Mouse (Mus musculus) hindbrain, embryonic 12.5 days (tissue): ENCODE data around the gene Ndst4. TPM values are rescaled to one million over a fixed set of nuclear protein-coding genes. Genes with fewer than 3 reads are reported as not detected.
A peak's percentile ranks its signal among the peaks of the same experiment; 100 is the strongest.

ENCODE experiments used
- ATAC-seq: fragments of 200-750 bp; cut with Nextera tagmentation; 2 replicates; pipeline ENCODE4 v1.8.0; 2017; ENCODE audit warnings: moderate TSS enrichment; ENCODE audit not compliant: low FRiP score
- H3K27ac ChIP-seq: fragments of 300-500 bp; sonication (generic); 2 replicates; pipeline ENCODE4 v1.5.1; 2016; ENCODE audit warnings: mild to moderate bottlenecking
- H3K27me3 ChIP-seq: fragments of 300-500 bp; sonication (generic); 2 replicates; pipeline ENCODE4 v1.6.1; 2016; ENCODE audit warnings: mild to moderate bottlenecking
- H3K36me3 ChIP-seq: fragments of 300-500 bp; sonication (generic); 2 replicates; pipeline ENCODE4 v1.6.1; 2016; ENCODE audit warnings: mild to moderate bottlenecking
- H3K4me1 ChIP-seq: fragments of 300-500 bp; sonication (generic); 2 replicates; pipeline ENCODE4 v1.6.1; 2016
- H3K4me2 ChIP-seq: fragments of 300-500 bp; sonication (generic); replicated peaks from 2 replicates; pipeline ENCODE4 v1.6.1; 2016; ENCODE audit warnings: mild to moderate bottlenecking
- H3K4me3 ChIP-seq: fragments of 300-500 bp; sonication (generic); 2 replicates; pipeline ENCODE4 v1.5.1; 2016; ENCODE audit warnings: mild to moderate bottlenecking
- H3K9ac ChIP-seq: fragments of 300-500 bp; sonication (generic); 2 replicates; pipeline ENCODE4 v1.6.1; 2016; ENCODE audit warnings: mild to moderate bottlenecking, moderate library complexity
- H3K9me3 ChIP-seq: fragments of 300-500 bp; sonication (generic); replicated peaks from 2 replicates; pipeline ENCODE4 v1.6.1; 2016; ENCODE audit warnings: mild to moderate bottlenecking
- WGBS: fragments of 180-500 bp; shearing (Covaris S2); methylation state at CpG from one replicate; pipeline ENCODE4 v1.1.7; 2016; 5-methylcytosine and 5-hydroxymethylcytosine counted together
- polyA plus RNA-seq: library from polyadenylated mRNA; unstranded; fragments of >200 nt; fragmentation: Nextera tagmentation; extraction: Ambion mirVana; gene quantifications from 2 replicates; pipeline ENCODE4 v1.2.1, GENCODE M21; 2016

Ndst4 gene
- 1.1 and 1.9 TPM in 2 replicates for polyA plus RNA-seq

DNA sequence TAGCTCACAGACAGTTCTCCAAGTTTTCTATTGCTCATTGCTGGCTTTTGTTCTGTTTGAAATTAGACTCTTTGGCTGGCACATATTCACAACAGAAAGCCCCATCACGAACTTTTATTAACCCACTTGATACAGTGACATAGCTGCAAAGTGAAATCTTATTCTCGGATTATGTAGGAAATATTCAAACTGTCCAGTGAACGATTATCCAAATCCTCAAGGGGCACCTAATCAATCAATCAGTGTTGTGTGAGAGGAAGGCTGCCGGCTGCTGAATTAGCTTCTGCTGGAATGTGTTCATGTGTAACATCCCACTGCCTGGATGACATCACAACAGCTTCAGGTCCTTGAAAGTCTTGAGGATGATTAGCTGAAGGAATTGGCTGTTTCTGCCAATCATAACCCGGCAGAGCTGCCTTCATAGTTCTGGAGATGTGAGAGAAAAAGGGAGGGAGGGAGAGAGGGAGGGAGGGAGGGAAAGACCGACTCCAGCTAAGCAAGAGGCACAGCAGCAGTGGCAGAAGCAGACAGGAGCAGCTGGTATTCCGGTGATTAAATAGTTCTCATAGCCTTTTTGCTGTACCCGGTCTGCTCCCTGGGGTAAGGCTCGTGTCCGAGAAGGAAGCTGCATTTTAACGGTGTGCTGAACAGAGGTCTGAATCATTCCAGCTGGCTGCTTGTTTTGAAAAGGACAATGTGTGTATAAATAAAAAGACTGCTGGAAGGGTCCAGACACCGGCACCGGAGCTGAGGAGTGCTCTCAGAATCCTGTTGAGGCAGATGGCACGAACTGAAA is at the start of gene Ndst4:
Gene Ndst4 (plus strand): TSS at position 476 of the 796 bp plus-strand sequence.
- peak within 1 kb of the TSS; percentile 57 for H3K4me2 ChIP-seq
- H3K9me3 ChIP-seq: no peaks in the 10 kb centered on the region
- H3K27ac ChIP-seq: peak within 1 kb of the TSS; percentile 68
- H3K4me1 ChIP-seq: no peaks in the 10 kb centered on the region
- peak within 1 kb of the TSS; percentile 36 for H3K4me3 ChIP-seq
- H3K36me3 ChIP-seq: no peaks in the 10 kb centered on the region
- peak; percentile 96 for ATAC-seq
- no peaks in the 10 kb centered on the region for H3K27me3 ChIP-seq
- 10% methylated on average over 14 of the region's 14 CpGs for WGBS
- H3K9ac ChIP-seq: peak within 1 kb of the TSS; percentile 55

DNA sequence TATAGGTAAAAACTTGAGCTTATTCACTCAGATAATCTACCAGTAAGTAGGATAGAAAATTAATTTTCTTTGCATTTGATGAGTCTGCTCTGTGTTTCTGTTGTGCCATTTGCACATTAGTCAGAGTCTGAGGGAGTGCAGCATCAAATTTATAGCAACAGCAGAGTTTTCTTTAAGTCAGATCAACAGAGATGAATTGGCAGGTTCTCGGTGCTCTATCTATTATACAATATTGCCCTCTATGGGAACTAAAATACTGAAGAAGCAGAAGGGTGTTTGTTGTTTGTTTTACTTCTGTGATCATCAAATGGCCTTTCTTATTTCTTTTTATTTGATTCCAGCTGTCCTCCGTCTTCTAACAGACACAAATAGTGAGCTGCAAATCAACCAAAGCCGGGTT is 6.4 kb upstream of the Ndst4 start:
- no peaks in the 10 kb centered on the region for H3K36me3 ChIP-seq
- H3K27ac ChIP-seq: no peak overlapping the region
- no peaks in the 10 kb centered on the region for H3K4me1 ChIP-seq
- H3K9ac ChIP-seq: no peak overlapping the region
- H3K4me2 ChIP-seq: no peak overlapping the region
- H3K4me3 ChIP-seq: no peak overlapping the region
- no peak for ATAC-seq
- no peaks in the 10 kb centered on the region for H3K27me3 ChIP-seq
- 83% methylated on average over 3 of the region's 3 CpGs for WGBS
- no peaks in the 10 kb centered on the region for H3K9me3 ChIP-seq

DNA sequence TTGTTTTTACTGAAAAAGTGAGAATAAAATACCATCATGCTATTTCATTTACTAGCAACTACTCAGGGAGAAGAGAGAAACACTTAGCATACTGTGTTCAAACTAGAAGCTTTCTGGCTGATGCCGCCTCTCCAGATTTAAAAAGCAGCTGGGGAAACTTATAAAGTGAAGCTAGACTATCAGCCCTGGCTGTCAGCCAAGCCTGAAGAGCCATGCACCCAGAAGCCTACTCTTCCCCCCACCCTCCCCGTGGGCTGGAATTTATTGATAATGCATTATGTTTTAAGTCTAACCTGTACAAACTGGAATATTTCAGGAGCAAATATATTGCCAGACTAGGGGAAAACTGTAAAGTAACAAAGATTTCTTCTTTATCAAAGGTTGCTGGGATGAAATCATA is 2.6 kb downstream of the Ndst4 start:
- no peak overlapping the region for H3K4me2 ChIP-seq
- H3K9ac ChIP-seq: no peak overlapping the region
- H3K27ac ChIP-seq: no peak overlapping the region
- ATAC-seq: no peak
- no peak overlapping the region for H3K4me3 ChIP-seq
- WGBS: 52% methylated on average over 2 of the region's 2 CpGs
- no peaks in the 10 kb centered on the region for H3K9me3 ChIP-seq
- H3K36me3 ChIP-seq: no peaks in the 10 kb centered on the region
- H3K27me3 ChIP-seq: no peaks in the 10 kb centered on the region
- H3K4me1 ChIP-seq: no peaks in the 10 kb centered on the region

DNA sequence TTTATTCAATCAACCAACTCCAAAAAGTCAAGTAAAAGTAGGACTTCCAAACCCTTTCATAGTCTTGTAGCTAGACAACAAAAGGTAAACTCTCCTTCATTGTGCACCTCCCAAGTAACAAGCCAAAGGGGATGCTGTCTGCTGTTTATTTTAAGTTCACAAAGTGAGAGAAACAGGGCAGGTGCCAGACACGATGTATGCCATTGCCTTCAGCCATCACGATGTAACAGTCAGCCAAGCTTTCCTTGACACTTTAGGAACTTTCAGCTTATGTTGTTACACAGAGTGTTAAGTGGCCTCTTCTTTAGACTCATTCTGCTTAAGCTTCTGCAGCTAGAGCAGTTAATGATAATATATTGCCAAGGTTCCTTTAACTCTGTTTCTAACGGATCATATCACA is 3.1 kb downstream of the Ndst4 start:
- H3K4me3 ChIP-seq: no peak overlapping the region
- H3K4me1 ChIP-seq: no peaks in the 10 kb centered on the region
- no peaks in the 10 kb centered on the region for H3K27me3 ChIP-seq
- no peaks in the 10 kb centered on the region for H3K36me3 ChIP-seq
- no peak overlapping the region for H3K27ac ChIP-seq
- no peak overlapping the region for H3K9ac ChIP-seq
- no peak overlapping the region for H3K4me2 ChIP-seq
- no peaks in the 10 kb centered on the region for H3K9me3 ChIP-seq
- 82% methylated on average over 3 of the region's 3 CpGs for WGBS
- ATAC-seq: no peak

DNA sequence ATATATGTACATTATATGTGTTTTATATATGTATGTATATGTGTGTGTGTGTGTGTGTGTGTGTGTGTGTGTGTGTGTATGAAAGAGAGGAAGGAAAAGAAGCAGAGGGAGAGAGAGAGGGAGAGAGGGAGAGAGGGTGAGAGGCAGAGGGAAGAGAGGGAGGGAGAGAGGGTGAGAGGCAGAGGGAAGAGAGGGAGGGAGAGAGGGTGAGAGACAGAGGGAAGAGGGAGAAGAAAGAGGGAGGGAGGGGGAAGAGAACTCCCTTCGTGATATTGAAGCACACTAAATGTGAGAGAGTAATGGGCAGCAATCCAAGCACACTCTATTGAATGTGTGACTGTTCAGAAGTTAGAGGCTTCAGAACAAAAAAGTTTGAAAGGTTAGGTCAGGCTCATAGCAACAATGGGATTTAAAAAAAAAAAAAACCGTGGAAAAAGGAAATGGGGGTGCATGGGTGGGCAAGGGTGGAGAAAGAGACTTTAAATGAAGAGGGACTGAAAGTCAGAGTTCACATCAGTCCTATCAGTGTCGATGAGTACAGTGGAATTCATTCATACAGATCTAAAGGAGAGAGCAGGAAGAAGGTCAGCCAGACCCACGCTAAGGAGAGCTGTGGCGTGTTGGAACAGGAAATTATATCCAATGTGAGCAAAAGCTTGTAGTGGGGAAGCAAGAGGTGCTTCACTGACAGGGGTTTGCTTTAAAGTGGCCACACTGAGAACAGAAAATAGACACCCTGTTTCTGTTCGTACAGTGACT is 63.2 kb downstream of the Ndst4 start:
- WGBS: 34% methylated on average over 6 of the region's 6 CpGs
- Histone ChIP-seq H3K27ac (no peak overlapping the region), H3K4me2 (no peak overlapping the region), H3K27me3 (no peaks in the 10 kb centered on the region), H3K4me3 (no peak overlapping the region), H3K36me3 (no peaks in the 10 kb centered on the region), H3K4me1 (no peaks in the 10 kb centered on the region), H3K9me3 (no peaks in the 10 kb centered on the region), H3K9ac (no peak overlapping the region)
- ATAC-seq: 0 out of 2 replicates have a peak, but pooled peaks have one; percentile 13

DNA sequence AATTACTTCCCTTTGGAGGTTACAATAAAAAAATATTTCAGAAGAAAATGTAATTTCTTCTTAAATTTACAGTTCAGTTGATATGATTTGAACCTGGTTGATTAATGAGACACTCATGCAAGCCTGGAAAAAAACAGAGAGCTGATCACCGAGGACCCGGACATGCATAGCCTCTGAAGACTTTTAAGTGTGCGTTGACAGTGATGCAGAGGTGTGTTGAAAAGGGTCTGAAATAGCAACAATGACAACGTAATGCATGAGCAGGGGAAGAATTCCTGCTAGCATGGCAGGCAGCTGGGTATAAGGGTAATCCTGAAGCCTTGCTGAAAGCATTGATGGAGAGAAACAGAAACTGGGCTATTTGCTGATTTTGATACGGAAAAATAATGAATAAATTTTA is 106.2 kb downstream of the Ndst4 start:
- 72% methylated on average over 5 of the region's 5 CpGs for WGBS
- Histone ChIP-seq H3K27ac (no peak overlapping the region), H3K36me3 (no peaks in the 10 kb centered on the region), H3K4me3 (no peak overlapping the region), H3K4me1 (no peaks in the 10 kb centered on the region), H3K27me3 (no peaks in the 10 kb centered on the region), H3K9me3 (no peaks in the 10 kb centered on the region), H3K4me2 (no peak overlapping the region), H3K9ac (no peak overlapping the region)
- no peak for ATAC-seq

DNA sequence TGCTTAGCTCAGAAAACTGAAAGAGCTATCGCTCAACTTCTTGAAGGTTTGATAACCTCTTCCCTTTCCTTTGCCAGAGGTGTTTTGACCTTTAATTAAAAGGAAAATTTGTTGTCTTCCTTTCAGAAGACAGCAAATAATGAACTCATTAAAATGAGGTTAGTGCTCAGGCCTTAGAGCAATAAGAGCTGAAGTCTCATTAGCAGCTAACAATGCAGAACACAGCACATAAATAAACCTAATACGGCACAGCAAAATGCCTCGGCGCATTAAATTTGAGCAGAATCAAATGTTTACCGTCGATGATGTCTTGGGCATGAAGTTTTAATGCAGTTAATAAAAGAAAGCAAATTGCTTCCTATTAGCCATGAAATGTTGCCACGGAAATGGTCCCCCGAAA is 129.5 kb downstream of the Ndst4 start:
- 74% methylated on average over 8 of the region's 8 CpGs for WGBS
- Histone ChIP-seq H3K27ac (no peak overlapping the region), H3K36me3 (no peaks in the 10 kb centered on the region), H3K4me3 (no peak overlapping the region), H3K4me1 (no peaks in the 10 kb centered on the region; the same call in 1 of the 2 replicates), H3K9me3 (no peaks in the 10 kb centered on the region), H3K4me2 (no peak overlapping the region), H3K27me3 (no peaks in the 10 kb centered on the region), H3K9ac (no peak overlapping the region)
- peak; percentile 60; the same call in 1 of the 2 replicates for ATAC-seq

DNA sequence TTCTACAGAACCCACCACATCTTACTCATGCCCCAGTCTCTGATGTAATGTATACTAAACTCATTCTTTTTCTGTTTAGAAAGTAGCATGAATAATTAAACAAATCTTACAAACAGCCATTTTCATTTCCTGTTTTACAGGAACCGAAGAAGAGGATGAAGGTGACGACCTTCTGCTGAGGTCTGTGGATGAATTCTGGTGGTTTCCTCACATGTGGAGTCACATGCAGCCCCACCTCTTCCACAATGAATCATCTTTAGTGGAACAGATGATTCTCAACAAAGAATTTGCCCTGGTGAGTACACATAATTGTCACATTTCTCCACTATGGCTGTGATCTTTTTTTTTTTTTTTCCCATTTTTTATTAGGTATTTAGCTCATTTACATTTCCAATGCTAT is 166.7 kb downstream of the Ndst4 start:
- Histone ChIP-seq H3K4me1 (no peaks in the 10 kb centered on the region), H3K36me3 (no peaks in the 10 kb centered on the region), H3K4me2 (no peak overlapping the region), H3K27ac (no peak overlapping the region), H3K9ac (no peak overlapping the region), H3K27me3 (no peaks in the 10 kb centered on the region), H3K9me3 (no peaks in the 10 kb centered on the region), H3K4me3 (no peak overlapping the region)
- no peak for ATAC-seq
- 90% methylated on average over 2 of the region's 2 CpGs for WGBS

DNA sequence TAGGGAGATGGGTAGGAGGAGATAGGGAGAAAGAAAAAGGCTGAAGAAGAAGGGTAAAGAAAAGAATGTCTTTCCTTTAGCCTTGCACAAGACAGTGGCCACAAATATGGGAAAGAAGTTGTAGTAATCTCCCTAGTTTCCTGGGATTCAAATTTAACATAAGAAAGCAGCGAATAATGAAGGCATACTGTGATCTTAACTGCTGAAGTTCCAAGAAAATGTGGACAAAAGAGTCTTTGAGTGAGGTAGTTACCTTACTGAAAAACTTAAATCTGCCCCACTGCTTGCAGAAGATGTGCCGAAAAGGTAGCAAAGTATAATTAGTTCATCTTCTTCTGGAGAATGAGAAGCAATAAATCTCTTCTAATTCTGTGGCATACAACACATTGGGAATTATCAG is 228.4 kb downstream of the Ndst4 start:
- H3K27me3 ChIP-seq: no peaks in the 10 kb centered on the region
- H3K4me1 ChIP-seq: no peaks in the 10 kb centered on the region
- no peak overlapping the region for H3K9ac ChIP-seq
- WGBS: 81% methylated on average over 2 of the region's 2 CpGs
- no peaks in the 10 kb centered on the region for H3K36me3 ChIP-seq
- H3K4me3 ChIP-seq: no peak overlapping the region
- H3K27ac ChIP-seq: no peak overlapping the region
- no peak for ATAC-seq
- H3K9me3 ChIP-seq: no peaks in the 10 kb centered on the region
- H3K4me2 ChIP-seq: no peak overlapping the region

DNA sequence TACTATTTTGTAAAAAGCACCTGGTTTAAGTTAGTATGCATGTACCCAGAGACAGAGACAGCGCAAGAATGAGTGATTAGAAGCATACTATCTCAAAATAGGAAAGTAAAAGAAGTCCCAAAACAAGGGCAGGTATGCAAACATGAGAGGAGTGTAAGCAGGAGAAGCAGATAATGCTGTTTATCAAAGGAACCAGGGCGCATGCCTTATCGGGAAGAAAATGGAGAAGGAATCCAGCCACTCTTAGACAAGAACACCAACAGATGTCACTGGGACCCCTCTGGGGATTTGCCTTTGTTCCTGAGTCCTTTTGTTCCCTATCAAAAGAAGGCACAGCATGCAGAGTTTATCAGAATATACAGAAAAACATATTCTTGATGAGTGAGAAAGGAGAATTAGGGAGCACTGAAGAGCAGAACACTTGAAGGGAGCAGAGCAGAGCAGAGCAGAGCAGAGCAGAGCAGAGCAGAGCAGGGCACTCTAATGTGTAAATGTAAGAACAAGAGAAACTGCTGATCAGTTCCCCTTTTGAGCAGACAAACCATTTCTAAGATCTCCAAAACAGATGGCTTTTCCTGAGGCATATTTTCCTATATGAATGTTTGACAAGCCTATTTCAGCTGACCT is 251.2 kb downstream of the Ndst4 start:
- no peak for ATAC-seq
- WGBS: 43% methylated on average over 3 of the region's 3 CpGs

DNA sequence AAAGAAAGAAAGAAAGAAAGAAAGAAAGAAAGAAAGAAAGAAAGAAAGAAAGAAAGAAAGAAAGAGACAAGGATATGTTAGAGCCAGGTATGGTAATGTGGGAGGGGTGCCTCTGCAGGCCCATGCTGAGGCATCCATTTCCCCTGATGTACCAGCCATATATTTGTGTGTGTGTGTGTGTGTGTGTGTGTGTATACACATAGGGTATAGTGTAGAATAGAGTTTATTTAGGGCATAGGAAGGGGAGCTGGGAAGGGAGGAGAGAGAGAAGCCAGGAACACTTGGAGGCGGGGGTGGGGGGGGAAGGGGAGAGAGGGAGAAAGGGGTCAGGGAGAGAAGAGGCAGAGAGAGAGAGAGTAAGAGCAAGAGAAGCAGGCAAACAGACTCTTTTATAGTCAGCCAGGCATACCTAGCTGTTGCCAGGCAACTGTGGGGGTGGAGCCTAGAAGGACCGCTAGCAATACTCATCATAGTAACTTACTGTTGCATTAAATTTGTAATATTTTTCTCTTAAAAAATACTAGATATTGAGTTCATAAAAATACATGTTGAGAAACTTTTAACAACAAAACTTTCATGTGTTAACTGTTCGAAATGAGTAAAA is 256.3 kb downstream of the Ndst4 start:
- no peaks in the 10 kb centered on the region for H3K36me3 ChIP-seq
- H3K27ac ChIP-seq: no peak overlapping the region
- no peak overlapping the region for H3K4me3 ChIP-seq
- no peak overlapping the region for H3K9ac ChIP-seq
- H3K9me3 ChIP-seq: no peaks in the 10 kb centered on the region
- H3K4me2 ChIP-seq: no peak overlapping the region
- no peaks in the 10 kb centered on the region for H3K27me3 ChIP-seq
- ATAC-seq: peak; percentile 87
- 49% methylated on average over 3 of the region's 3 CpGs for WGBS
- H3K4me1 ChIP-seq: peaks cover 3% of the 10 kb centered on the region; the same call in 1 of the 2 replicates

More for the DNA sequence above, 251.2 kb downstream of the Ndst4 start:
- Histone ChIP-seq H3K27ac (no peak overlapping the region), H3K9me3 (no peaks in the 10 kb centered on the region), H3K36me3 (no peaks in the 10 kb centered on the region), H3K4me3 (no peak overlapping the region), H3K27me3 (no peaks in the 10 kb centered on the region), H3K4me2 (no peak overlapping the region), H3K4me1 (peaks cover under 1% of the 10 kb centered on the region; the same call in 1 of the 2 replicates), H3K9ac (no peak overlapping the region)
